Mouse (Mus musculus) gastrocnemius, postnatal 25 days (tissue): Measurements from ENCODE around the gene Nudc. TPM values are rescaled to one million over a fixed set of nuclear protein-coding genes. Genes with fewer than 3 reads are reported as not detected.
"Not testable (repeated sequence)": the region's sequence is repeated elsewhere in the genome, so short reads cannot be mapped to it uniquely, and the experiment has no call there.

Experiments used
- DNase-seq: peaks from one replicate; pipeline ENCODE4 v3.0.0; 2022
- total RNA-seq, 2 experiments: library from RNA; stranded (reverse); gene quantifications; 1 replicate in 1 of 2; 2 replicates in 1 of 2; pipeline ENCODE4 v1.2.3; 2021

The Nudc gene
- total RNA-seq, 2 experiments from 2014 or later: 40.3 to 44.7 TPM

- DNase-seq: no peak
These were observed 9.1 kb downstream of the Nudc start for GRCm38 (mm10) chr4:133536652-133537051.

- DNase-seq: no peak
These were observed 9.7 kb downstream of the Nudc start for GRCm38 (mm10) chr4:133536081-133536480.

- DNase-seq: no peak
These were observed 13.0 kb downstream of the Nudc start for GRCm38 (mm10) chr4:133532777-133533176.

GRCm38 (mm10) chr4:133527788-133528187 is 18.0 kb downstream of the Nudc start:
- DNase-seq: no peak

GRCm38 (mm10) chr4:133521502-133521901 is 24.3 kb downstream of the Nudc start:
- DNase-seq: no peak

GRCm38 (mm10) chr4:133519369-133519665 is 26.5 kb downstream of the Nudc start:
- no peak for DNase-seq

- no peak for DNase-seq
These were observed 27.0 kb downstream of the Nudc start, which contains the start of gene Kdf1 for GRCm38 (mm10) chr4:133518601-133519368. Gene Kdf1, plus strand, starts transcription at chr4:133518963.

GRCm38 (mm10) chr4:133512972-133513371 is 32.8 kb downstream of the Nudc start:
- peak; percentile 59 for DNase-seq

- DNase-seq: not testable (repeated sequence)
These were observed 33.3 kb downstream of the Nudc start for GRCm38 (mm10) chr4:133512511-133512910.

GRCm38 (mm10) chr4:133511050-133511449 is 34.7 kb downstream of the Nudc start:
- DNase-seq: no peak

- DNase-seq: no peak
These were observed 36.8 kb downstream of the Nudc start for GRCm38 (mm10) chr4:133508990-133509389.

GRCm38 (mm10) chr4:133506573-133506972 is 39.2 kb downstream of the Nudc start:
- no peak for DNase-seq

GRCm38 (mm10) chr4:133504755-133505485 is 40.9 kb downstream of the Nudc start:
- no peak for DNase-seq

GRCm38 (mm10) chr4:133504300-133504699 is 41.5 kb downstream of the Nudc start:
- no peak for DNase-seq

GRCm38 (mm10) chr4:133501514-133501913 is 44.3 kb downstream of the Nudc start:
- no peak for DNase-seq

GRCm38 (mm10) chr4:133498160-133498724 is 47.6 kb downstream of the Nudc start, which contains the start of gene Trnp1:
Gene Trnp1, minus strand, starts transcription at chr4:133498550.
- peak; percentile 57 for DNase-seq

- DNase-seq: no peak
These were observed 48.2 kb downstream of the Nudc start for GRCm38 (mm10) chr4:133497461-133498159.

- no peak for DNase-seq
These were observed 48.9 kb downstream of the Nudc start for GRCm38 (mm10) chr4:133496738-133497445.

- no peak for DNase-seq
These were observed 50.1 kb downstream of the Nudc start for GRCm38 (mm10) chr4:133495711-133496110.

- DNase-seq: no peak
These were observed 50.9 kb downstream of the Nudc start for GRCm38 (mm10) chr4:133494867-133495266.

- peak; percentile 77 for DNase-seq
These were observed 51.4 kb downstream of the Nudc start for GRCm38 (mm10) chr4:133494432-133494831.

GRCm38 (mm10) chr4:133493895-133494294 is 51.9 kb downstream of the Nudc start:
- no peak for DNase-seq
